8 mouse cellular contexts compared by ENCODE assay signal in the genomic region with DNA sequence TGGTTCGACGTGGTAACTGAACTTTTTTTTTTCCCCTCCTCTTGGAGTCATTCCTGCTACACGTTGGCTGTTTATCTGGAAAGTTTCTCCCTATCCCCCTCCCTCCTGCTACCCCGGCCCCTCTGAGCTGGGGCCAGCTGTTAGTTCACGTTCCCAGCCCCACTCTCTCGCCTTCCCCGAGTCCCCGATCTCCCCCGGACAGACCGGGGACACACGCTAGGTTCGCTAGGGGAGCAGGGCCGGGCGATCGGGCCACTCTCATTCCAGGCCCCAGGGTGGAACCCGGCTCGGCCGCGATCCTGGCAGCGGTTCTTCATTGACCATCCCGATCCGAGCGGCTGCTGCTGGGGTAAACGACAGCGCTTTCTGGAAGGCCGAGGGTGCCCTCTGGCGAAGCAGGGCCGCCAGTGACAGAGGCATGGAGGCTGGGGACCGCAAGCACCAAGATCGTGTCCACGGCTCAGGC. TPM values are rescaled to one million over a fixed set of nuclear protein-coding genes. Genes with fewer than 3 reads are reported as not detected.
A peak's percentile ranks its signal among the peaks of the same experiment; 100 is the strongest.
DNase-seq lines count a peak whose midpoint lies in the region; ATAC-seq and TF ChIP-seq lines count a peak whose summit lies in the region.

No protein-coding gene starts in this region.

- H3K4me3 ChIP-seq in left cerebral cortex, adult 2 months = peak overlapping the region; percentile 56

- peak; percentile 95 for ATAC-seq in megakaryocyte, adult 5-6 weeks (ENCODE audit: poor library complexity, severe bottlenecking)

- peak overlapping the region; percentile 89 for H3K27ac ChIP-seq in left cerebral cortex, adult 2 months

- intact Hi-C loops in left cerebral cortex, adult 2 months (cut with DNase I) = loop anchor here (1.0 to 5.0 kb wide), 7 partner anchors 55 to 332 kb away; a partner anchor contains a TSS

- peak; percentile 97 for TF ChIP-seq CTCF in left cerebral cortex, adult 2 months (IDR thresholded peaks at IDR 0.05)

- DNase-seq in WW6 (ENCODE audit: low read depth, low spot score) = peak; percentile 57
- DNase-seq in cerebellum, postnatal 36 days = peak; percentile 95 to 96
- DNase-seq in gastrocnemius, adult 8-10 months (ENCODE audit: low spot score in 2 of 2) = peak; percentile 89 to 90
- peak; percentile 41 for DNase-seq in hindlimb bud, embryonic 11.5 days (ENCODE audit: extremely low spot score, low read depth, low spot score)
- peak; percentile 91 to 95 for DNase-seq in left cerebral cortex, adult 2 months (ENCODE audit: extremely low spot score in 1 of 2, low spot score in 2 of 2)
- peak; percentile 93 for DNase-seq in right cerebral cortex, adult 18-20 months
- DNase-seq in urinary bladder, postnatal 10 days (ENCODE audit: low spot score) = peak; percentile 63

RNA-seq across cellular contexts. Expression of a gene that starts 0.4 kb away (rescaled TPM):
- 10 to 100 TPM; 44.0 to 58.3 (median 47.6) TPM for total RNA-seq in gastrocnemius, adult 8-10 months (2022)
- total RNA-seq in left cerebral cortex, adult 2 months (2021) = 10 to 100 TPM; 15.4 to 16.0 TPM
- 0.25 TPM in 1 of 2 replicates, not detected in the other for total RNA-seq in megakaryocyte, adult 5-6 weeks (2015)
- total RNA-seq in megakaryocyte, adult 5-6 weeks (2017) = not detected in 2 replicates

RNA-seq across cellular contexts. Expression of a gene that starts 3.1 kb away (rescaled TPM):
- total RNA-seq in gastrocnemius, adult 8-10 months (2022) = 10 to 100 TPM; 10.5 to 13.4 (median 11.8) TPM
- total RNA-seq in left cerebral cortex, adult 2 months (2021) = 10 to 100 TPM; 15.3 to 16.9 TPM
- 0.49 and 0.91 TPM in 2 replicates for total RNA-seq in megakaryocyte, adult 5-6 weeks (2015)
- total RNA-seq in megakaryocyte, adult 5-6 weeks (2017) = 0.37 TPM in 1 of 2 replicates, not detected in the other

Comparison
In these comparisons a context has a peak if more than half of its experiments do, and no peak if none do; other contexts are left out.
1. Peak in every context shown above with its lines: DNase-seq, ATAC-seq, H3K4me3 ChIP-seq and H3K27ac ChIP-seq.
2. DNase-seq: peak in every context shown above with its lines; median percentile 96 in cerebellum, postnatal 36 days; 93 in left cerebral cortex, adult 2 months; 93 in right cerebral cortex, adult 18-20 months; 90 in gastrocnemius, adult 8-10 months; 63 in urinary bladder, postnatal 10 days; 57 in WW6; 41 in hindlimb bud, embryonic 11.5 days.
3. RNA of a gene that starts 0.4 kb away (total RNA-seq): 44.0 to 58.3 TPM in gastrocnemius, adult 8-10 months and 15.4 to 16.0 TPM in left cerebral cortex, adult 2 months; 0.25 TPM in megakaryocyte, adult 5-6 weeks; every median in the first group is over 10 times any median in the second.
4. RNA of a gene that starts 3.1 kb away (total RNA-seq): 15.3 to 16.9 TPM in left cerebral cortex, adult 2 months and 10.5 to 13.4 TPM in gastrocnemius, adult 8-10 months; 0.37 to 0.91 TPM in megakaryocyte, adult 5-6 weeks; every median in the first group is over 4 times any median in the second.